Mouse (Mus musculus) G1E (cell line): Measurements from ENCODE around the gene Vav3.

Experiments used
- CTCF ChIP-seq: IDR thresholded peaks from 2 replicates; pipeline ENCODE4 v1.5.1; 2012; ENCODE audit warnings: low read depth, low read length, inconsistent platforms, mixed read lengths
- POLR2AphosphoS5 ChIP-seq: IDR thresholded peaks from 2 replicates; pipeline ENCODE4 v1.6.1; 2012; ENCODE audit warnings: low read depth, low read length, inconsistent platforms; ENCODE audit not compliant: insufficient replicate concordance
- TAL1 ChIP-seq: conservative IDR thresholded peaks from 2 replicates; pipeline ENCODE4 v1.6.1; 2012; ENCODE audit warnings: low read depth, low read length, inconsistent platforms, mixed read lengths

DNA sequence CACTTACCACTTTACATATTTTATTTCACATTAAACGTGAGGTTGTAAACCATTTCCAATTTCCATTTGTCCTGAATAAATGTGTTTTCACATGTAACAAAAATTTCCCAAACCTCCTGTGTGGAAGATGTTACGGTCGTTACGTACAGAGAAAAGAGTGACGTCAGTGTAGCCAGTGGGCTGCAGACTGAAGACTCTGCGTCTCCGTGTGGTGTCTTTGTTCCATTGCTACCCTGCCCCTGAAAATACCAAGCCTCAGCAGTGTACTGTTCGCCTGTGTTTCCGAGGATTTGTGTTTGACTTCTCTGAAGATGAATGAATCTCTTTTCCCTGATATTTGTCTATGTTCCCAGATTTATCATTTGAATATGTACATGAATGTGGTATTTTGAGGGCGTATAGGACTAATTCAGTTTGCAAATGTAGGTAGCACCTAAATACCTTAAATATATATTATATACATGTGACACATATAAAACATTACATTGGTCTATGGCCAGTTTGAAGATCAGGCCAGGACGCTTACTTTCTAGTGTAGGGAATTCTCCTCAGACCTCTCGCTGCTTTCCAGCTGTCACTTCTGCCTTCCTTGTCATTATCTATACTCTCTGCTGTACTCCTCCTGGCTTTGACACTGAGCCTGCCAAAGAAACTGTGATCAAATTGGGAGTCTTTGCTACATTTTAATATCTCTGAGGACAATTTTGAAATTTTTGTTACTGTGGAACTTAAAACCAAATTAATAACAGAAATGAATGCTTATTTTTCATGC is 312.6 kb downstream of the Vav3 start:
- no peak for TF ChIP-seq CTCF
- TF ChIP-seq POLR2AphosphoS5: no peak
- no peak for TF ChIP-seq TAL1
